Mouse (Mus musculus) liver, adult 2 months (tissue): ENCODE measurements around the gene Mup4. TPM values are rescaled to one million over a fixed set of nuclear protein-coding genes. Genes with fewer than 3 reads are reported as not detected.
A peak's percentile ranks its signal among the peaks of the same experiment; 100 is the strongest.

Experiments
- DNase-seq: peaks from one replicate; pipeline ENCODE4 v3.0.0-alpha.2; 2011; ENCODE audit warnings: low read depth, low spot score; ENCODE audit errors: extremely low read depth
- H3K27ac ChIP-seq: fragments of 200-500 bp; replicated peaks from 2 replicates; pipeline ENCODE4 v1.5.1; 2012; ENCODE audit warnings: low read depth, mild to moderate bottlenecking, control low read depth, inconsistent platforms, low read length; ENCODE audit not compliant: insufficient read depth
- H3K27me3 ChIP-seq: fragments of 200-500 bp; 2 replicates; pipeline ENCODE4 v1.6.1; 2012; ENCODE audit warnings: mild to moderate bottlenecking, moderate library complexity, low read length, inconsistent platforms; ENCODE audit not compliant: control insufficient read depth, insufficient read depth
- H3K36me3 ChIP-seq: fragments of 200-500 bp; 2 replicates; pipeline ENCODE4 v1.6.1; 2012; ENCODE audit warnings: low read length, inconsistent platforms; ENCODE audit not compliant: control insufficient read depth, insufficient read depth
- H3K4me1 ChIP-seq: fragments of 200-500 bp; 2 replicates; pipeline ENCODE4 v1.6.1; 2011; ENCODE audit warnings: low read length; ENCODE audit not compliant: control insufficient read depth, insufficient read depth
- H3K4me3 ChIP-seq: fragments of 200-500 bp; 2 replicates; pipeline ENCODE4 v1.5.1; 2011; ENCODE audit warnings: low read depth, mild to moderate bottlenecking, control low read depth, low read length, moderate library complexity; ENCODE audit not compliant: insufficient read depth
- H3K79me2 ChIP-seq: fragments of 200-500 bp; 2 replicates; pipeline ENCODE4 v1.6.1; 2012; ENCODE audit warnings: inconsistent platforms, mild to moderate bottlenecking, low read length, moderate library complexity; ENCODE audit not compliant: control insufficient read depth, insufficient read depth
- H3K9ac ChIP-seq: fragments of 200-500 bp; 2 replicates; pipeline ENCODE4 v1.6.1; 2012; ENCODE audit warnings: low read depth, mild to moderate bottlenecking, control low read depth, inconsistent platforms, low read length
- CTCF ChIP-seq: fragments of 200-500 bp; IDR thresholded peaks from 2 replicates; pipeline ENCODE4 v1.5.1; 2011; ENCODE audit warnings: low read depth, low read length, control low read depth
- POLR2A ChIP-seq: fragments of 200-500 bp; IDR thresholded peaks from 2 replicates; pipeline ENCODE4 v1.6.1; 2011; ENCODE audit warnings: low read length, control low read depth; ENCODE audit not compliant: insufficient read depth; ENCODE audit errors: extremely low read depth
- WGBS: fragments of 180-500 bp; shearing (Covaris S2); methylation state at CpG from one replicate; pipeline ENCODE4 v1.1.7; 2018; 5-methylcytosine and 5-hydroxymethylcytosine counted together
- polyA plus RNA-seq: library from polyadenylated mRNA; depleted of rRNA; stranded (reverse); fragments of >200 nt; gene quantifications from 2 replicates; pipeline ENCODE4 v1.2.3, GENCODE M21; 2012
- total RNA-seq: library from RNA; depleted of rRNA; stranded (reverse); fragments of >200 nt; gene quantifications from 2 replicates; pipeline ENCODE4 v1.2.3, GENCODE M21; 2014

Mup4 gene
- total and polyA plus RNA-seq, 2 experiments, result not detected

- no peaks in the 10 kb centered on the region; the same call in 1 of the 2 replicates for H3K27me3 ChIP-seq
- no peak overlapping the region for H3K4me3 ChIP-seq
- no peak for DNase-seq
- no peak for TF ChIP-seq CTCF
- TF ChIP-seq POLR2A, result no peak
- H3K79me2 ChIP-seq, result no peaks in the 10 kb centered on the region
- H3K27ac ChIP-seq, result no peak overlapping the region
- 82% methylated on average over 3 of the region's 3 CpGs for WGBS
- no peaks in the 10 kb centered on the region for H3K36me3 ChIP-seq
- H3K4me1 ChIP-seq, result no peaks in the 10 kb centered on the region
- H3K9ac ChIP-seq, result no peak overlapping the region
Measured at GRCm38 (mm10) chr4:59927666-59928065, 32.8 kb downstream of the Mup4 start.

DNA sequence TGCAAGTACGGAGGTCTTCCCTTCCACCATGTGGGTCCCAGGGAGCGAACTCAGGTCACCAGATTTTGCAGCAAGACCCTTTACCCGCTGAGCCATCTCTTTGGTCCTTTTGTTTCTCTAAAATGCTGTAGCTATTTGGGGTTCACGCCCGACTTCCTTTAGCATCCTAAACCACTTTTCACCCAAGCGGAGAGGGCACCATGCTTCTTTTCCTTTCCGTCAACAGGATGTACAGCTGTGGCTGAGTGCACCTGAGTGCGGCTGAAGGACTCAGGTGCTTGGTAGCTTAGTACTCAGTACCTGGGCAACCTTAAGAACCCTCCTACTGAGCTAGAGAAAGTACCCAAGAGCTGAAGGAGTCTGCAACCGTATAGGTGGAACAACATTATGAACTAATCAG lies 35.4 kb downstream of the Mup4 start:
- Histone ChIP-seq H3K4me3 (no peak overlapping the region), H3K4me1 (no peaks in the 10 kb centered on the region), H3K27me3 (no peaks in the 10 kb centered on the region; the same call in 1 of the 2 replicates), H3K36me3 (no peaks in the 10 kb centered on the region), H3K79me2 (no peaks in the 10 kb centered on the region), H3K9ac (no peak overlapping the region), H3K27ac (no peak overlapping the region)
- 93% methylated on average over 9 of the region's 9 CpGs for WGBS
- DNase-seq, result no peak
- TF ChIP-seq POLR2A, result no peak
- no peak for TF ChIP-seq CTCF

GRCm38 (mm10) chr4:59917966-59918365 lies 42.5 kb downstream of the Mup4 start:
- H3K9ac ChIP-seq, result no peak overlapping the region
- no peak overlapping the region for H3K4me3 ChIP-seq
- no peaks in the 10 kb centered on the region for H3K36me3 ChIP-seq
- H3K4me1 ChIP-seq, result no peaks in the 10 kb centered on the region
- TF ChIP-seq POLR2A, result no peak
- TF ChIP-seq CTCF, result no peak
- DNase-seq, result no peak
- H3K27me3 ChIP-seq, result peaks cover 7% of the 10 kb centered on the region
- no peak overlapping the region for H3K27ac ChIP-seq
- 90% methylated on average over 3 of the region's 3 CpGs for WGBS
- no peaks in the 10 kb centered on the region for H3K79me2 ChIP-seq

DNA sequence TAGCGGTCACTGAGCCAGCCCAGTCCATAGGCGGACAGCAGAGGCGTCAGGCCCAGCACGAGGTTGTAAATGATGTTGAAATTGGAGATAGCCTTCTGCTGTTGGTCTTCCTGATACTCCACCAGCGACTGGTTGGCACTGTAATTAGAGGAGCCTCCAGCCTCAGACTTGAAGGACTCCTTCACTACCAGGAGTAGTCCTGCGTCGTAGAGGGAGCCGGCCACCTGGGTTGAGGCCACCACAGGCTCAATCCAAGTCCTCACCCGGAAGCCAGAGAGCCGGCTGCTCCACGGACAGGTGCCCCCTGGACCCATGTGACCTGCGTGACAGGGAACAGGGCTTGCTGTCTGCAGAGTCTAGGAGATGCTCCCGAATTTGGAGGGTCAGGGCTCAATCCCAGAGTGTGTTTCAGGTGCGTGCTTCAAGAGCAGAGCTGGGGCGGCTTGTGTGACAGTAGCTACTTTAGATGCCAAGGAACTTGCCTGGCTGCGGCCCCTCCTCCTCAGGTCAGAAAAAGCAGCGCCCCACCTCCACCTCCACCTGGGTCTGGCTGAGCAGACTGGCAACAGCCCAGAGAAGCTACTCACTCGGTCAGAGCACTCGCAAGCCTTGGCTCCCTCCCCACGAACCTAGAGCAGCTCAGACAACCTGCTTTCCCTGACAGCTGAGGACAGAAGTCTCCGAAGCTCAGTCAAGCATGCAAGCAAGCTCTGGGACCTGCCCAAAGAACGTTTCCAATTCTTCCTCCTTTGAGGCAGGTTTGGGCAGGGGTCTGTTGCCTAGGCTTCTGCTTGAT lies 45.7 kb downstream of the Mup4 start, which contains the start of gene Slc46a2:
TSS of gene Slc46a2 (minus strand) at position 449 of the 796 bp plus-strand sequence.
- Histone ChIP-seq H3K9ac (no peak within 1 kb of the TSS), H3K79me2 (no peaks in the 10 kb centered on the region), H3K36me3 (no peaks in the 10 kb centered on the region), H3K27ac (no peak within 1 kb of the TSS), H3K4me3 (no peak within 1 kb of the TSS), H3K27me3 (peaks cover 7% of the 10 kb centered on the region), H3K4me1 (no peaks in the 10 kb centered on the region)
- TF ChIP-seq CTCF (no peak), POLR2A (no peak)
- no peak for DNase-seq
- 12% methylated on average over 22 of the region's 22 CpGs for WGBS

GRCm38 (mm10) chr4:59908785-59909184 lies 51.7 kb downstream of the Mup4 start:
- H3K27ac ChIP-seq, result no peak overlapping the region
- TF ChIP-seq POLR2A (no peak), CTCF (no peak)
- no peak overlapping the region for H3K9ac ChIP-seq
- H3K27me3 ChIP-seq, result no peaks in the 10 kb centered on the region
- peak; percentile 14 for DNase-seq
- WGBS, result 89% methylated on average over 2 of the region's 2 CpGs
- H3K79me2 ChIP-seq, result no peaks in the 10 kb centered on the region
- H3K4me1 ChIP-seq, result no peaks in the 10 kb centered on the region
- no peak overlapping the region for H3K4me3 ChIP-seq
- H3K36me3 ChIP-seq, result no peaks in the 10 kb centered on the region

DNA sequence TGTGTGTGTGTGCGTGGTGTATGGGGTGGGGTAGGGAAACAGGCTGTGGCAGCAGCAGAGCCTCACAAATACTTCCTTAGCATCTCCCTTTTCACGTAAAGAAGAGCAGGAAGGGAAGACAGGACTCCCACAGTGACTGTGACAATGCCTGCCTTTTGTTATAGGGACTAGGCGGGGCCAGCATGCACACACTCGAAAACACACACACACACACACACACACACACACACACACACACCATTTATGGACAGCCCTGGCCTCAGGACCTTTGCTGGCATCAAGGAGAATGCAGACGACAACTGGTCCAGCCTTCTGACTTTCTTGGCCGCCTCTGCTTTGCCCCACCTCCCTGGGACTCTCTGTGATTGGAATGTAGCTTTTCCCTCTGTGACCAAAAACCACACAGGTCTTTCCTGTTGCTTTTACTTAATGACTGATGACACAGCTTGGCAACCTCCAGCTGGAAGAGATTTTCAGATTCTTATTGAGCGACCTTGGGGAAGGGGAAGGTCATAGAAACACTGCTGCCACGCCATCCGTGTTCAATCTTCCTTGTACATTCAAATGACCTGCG lies 52.8 kb downstream of the Mup4 start:
- Histone ChIP-seq H3K27me3 (no peaks in the 10 kb centered on the region), H3K27ac (no peak overlapping the region), H3K4me3 (no peak overlapping the region), H3K79me2 (no peaks in the 10 kb centered on the region), H3K36me3 (no peaks in the 10 kb centered on the region), H3K4me1 (no peaks in the 10 kb centered on the region), H3K9ac (no peak overlapping the region)
- TF ChIP-seq CTCF, result no peak
- TF ChIP-seq POLR2A, result no peak
- 73% methylated on average over 10 of the region's 10 CpGs for WGBS
- no peak for DNase-seq
